Mouse (Mus musculus) erythroblast, embryonic 14.5 days (primary cell): ENCODE measurements around the gene Smarcd3.

ENCODE experiments used
- GATA1 ChIP-seq: IDR thresholded peaks from 2 replicates; pipeline ENCODE4 v1.6.1; 2012; ENCODE audit warnings: low read length, inconsistent platforms, mixed read lengths
- TAL1 ChIP-seq: IDR thresholded peaks from 3 replicates; pipeline ENCODE4 v1.6.1; 2012; ENCODE audit warnings: low read length, inconsistent platforms, mixed read lengths

- TF ChIP-seq TAL1 (no peak), GATA1 (no peak)
Measured at GRCm38 (mm10) chr5:24604080-24604655, 20.0 kb downstream of the Smarcd3 start.
